Mouse (Mus musculus): ENCODE results near the gene Caps2. TPM values are rescaled to one million over a fixed set of nuclear protein-coding genes. Genes with fewer than 3 reads are reported as not detected.

Gene Caps2
- polyA plus RNA-seq (2017; shearing (Covaris generic)), result 0.10 TPM

DNA sequence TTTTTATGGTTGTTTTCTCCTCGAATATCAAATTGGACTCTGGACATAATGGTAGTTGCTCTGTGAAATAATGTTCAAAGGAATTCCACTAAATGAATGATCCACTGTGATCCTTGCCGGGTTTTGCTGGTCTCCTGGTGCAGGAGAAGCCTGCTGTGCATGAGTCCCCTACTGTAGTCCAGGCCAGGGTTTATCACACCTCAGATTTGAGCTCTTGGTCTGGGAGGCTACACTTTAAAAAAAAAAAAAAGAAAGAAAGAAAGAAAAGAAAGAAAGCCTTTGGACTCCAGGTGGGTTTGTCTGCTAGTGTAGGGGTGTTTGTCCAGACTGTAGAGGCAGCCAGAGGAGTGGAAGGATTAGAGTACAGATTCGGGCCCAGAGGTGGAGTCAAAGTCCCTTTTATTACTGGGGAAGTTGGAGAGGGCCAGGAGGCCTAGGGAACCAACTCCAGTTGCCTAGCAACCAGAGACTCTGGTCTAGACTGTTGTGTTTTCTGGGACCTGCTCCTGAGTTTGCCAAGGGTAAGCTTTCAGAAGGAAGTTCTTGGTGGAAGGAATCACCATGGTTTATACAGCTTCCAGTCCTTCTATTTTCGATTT is at the start of gene Caps2:
Gene Caps2, plus strand, starts transcription at position 454 of the 599 bp plus-strand sequence.

DNA sequence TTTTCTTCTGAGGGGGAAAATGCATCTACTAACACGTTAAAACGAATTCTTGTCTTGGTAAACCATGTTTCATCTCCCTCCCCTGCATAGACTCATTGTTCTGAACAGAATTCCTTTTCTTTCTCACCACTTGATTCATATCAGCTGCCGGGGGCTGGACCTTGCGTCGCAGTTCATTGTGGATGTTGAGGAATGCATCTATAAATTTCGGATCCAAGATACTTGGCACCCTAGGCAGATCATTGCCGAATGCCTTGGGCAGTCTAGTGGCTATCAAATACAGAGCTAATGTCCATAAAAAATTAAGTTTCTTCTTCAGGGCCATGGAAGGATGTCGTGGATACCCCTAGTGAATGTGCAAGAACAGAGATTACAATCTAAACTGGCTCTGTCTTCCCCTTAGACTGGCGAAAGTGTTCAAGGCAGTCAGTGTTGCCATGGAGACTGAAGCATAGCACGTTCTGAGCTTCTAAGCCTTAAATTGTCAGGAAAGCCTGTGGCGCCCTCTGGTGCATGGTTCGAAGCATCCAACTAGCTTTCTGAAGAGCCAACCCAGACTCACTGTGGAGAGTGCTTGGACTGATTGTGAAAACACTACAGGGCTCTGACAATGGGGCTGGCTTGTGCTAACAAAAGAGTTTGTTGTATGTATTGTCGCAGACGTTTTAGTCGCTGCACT is 3.4 kb upstream of the Caps2 start, which contains the start of gene Glipr1l3:
Gene Glipr1l3, minus strand, starts transcription at position 446 of the 679 bp plus-strand sequence.

Other genes starting within 250 kb of the Caps2 start
- gene Krr1, start 191.0 kb upstream of the Caps2 start, polyA plus RNA-seq (2017; shearing (Covaris generic)), result 46.9 TPM
- gene Glipr1, start 161.0 kb upstream of the Caps2 start, polyA plus RNA-seq (2017; shearing (Covaris generic)), result 105 TPM
- not detected for gene Glipr1l1, start 103.4 kb upstream of the Caps2 start, polyA plus RNA-seq (2017; shearing (Covaris generic))
- not detected for gene Glipr1l2, start 80.3 kb upstream of the Caps2 start, polyA plus RNA-seq (2017; shearing (Covaris generic))
- not detected for gene Glipr1l3, start 3.3 kb upstream of the Caps2 start, polyA plus RNA-seq (2017; shearing (Covaris generic))
- not detected for gene Kcnc2, start 107.5 kb downstream of the Caps2 start, polyA plus RNA-seq (2017; shearing (Covaris generic))